Mouse (Mus musculus) MEL-GATA-1-ER (cell line): Measurements from ENCODE around the gene Tln1.
A peak's percentile ranks its signal among the peaks of the same experiment; 100 is the strongest.
"Not testable (repeated sequence)": the region's sequence is repeated elsewhere in the genome, so short reads cannot be mapped to it uniquely, and the experiment has no call there.

Experiments used
- DNase-seq: peaks from one replicate; pipeline ENCODE4 v3.0.0-alpha.2; 2012; ENCODE audit warnings: low read depth; ENCODE audit errors: extremely low read depth

Tln1 gene

DNA sequence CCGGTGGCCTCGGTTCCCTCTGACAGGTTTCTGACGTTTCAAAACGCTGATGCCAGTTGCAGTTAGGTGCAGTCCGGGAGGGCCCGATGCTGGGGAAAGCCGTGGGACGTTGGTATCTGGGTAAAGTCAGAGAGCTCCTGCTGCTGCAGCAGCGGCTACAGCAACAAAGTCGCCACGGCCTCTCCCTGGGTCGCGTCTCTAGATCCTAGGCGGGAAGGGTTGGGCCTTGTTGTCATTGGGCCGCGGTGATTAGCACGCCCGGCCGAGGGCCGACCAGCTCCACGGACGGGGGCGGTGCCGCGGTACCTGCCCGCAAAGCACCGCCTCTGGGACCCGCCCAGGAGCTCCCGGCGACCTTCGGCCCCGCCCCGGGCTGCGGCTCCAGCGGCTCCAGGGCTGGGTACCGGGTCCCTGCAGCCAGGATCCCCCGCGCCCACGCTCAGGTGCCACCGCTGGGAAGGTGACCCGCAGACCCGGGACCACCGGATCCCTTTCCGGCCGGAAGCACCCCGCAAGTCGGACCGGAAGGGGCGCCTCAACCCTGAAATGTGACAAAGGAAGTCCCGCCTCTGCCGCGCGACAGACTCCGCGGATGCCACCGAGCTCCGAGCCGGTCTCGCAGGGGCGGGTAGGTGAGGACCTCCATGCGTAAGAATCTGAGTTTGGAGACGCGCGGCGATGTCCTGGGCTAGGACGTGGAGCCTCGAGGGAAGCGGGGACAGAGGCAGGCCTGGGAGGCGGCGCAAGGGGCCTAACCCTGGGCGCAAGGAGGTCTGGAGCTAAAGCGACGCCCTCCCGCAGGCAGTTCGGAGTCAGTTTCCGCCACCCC, 16.1 kb upstream of the Tln1 start, which contains the start of the genes Rgp1 and Gba2:
Rgp1 (plus strand) TSS at position 340 of the 829 bp plus-strand sequence.
Gba2 (minus strand) TSS at position 498 of the 829 bp plus-strand sequence.
- peak; percentile 77 for DNase-seq

- peak; percentile 51 for DNase-seq
Measured at GRCm38 (mm10) chr4:43577237-43577881, 14.9 kb upstream of the Tln1 start.

GRCm38 (mm10) chr4:43575356-43575755, 12.9 kb upstream of the Tln1 start:
- DNase-seq, result no peak

DNA sequence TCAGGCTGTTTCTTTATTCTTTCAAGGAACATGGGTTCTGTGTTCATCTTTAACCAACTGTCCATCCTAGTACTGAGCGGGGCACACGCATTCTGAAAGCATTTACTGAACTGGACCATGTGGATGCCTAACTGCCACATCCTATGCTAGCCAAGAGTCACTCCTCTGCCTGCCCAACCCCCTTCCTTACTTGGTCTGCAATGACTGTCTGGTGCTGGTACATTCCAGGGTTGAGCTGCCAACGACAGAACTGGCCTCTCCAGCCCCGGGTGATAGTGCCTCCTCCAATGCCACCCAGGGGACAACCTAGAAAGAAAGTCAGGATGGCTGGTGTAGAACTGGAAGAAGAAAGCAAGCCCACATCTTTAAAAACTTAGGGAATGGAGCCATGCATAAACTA, 11.1 kb upstream of the Tln1 start:
- DNase-seq, result no peak

DNA sequence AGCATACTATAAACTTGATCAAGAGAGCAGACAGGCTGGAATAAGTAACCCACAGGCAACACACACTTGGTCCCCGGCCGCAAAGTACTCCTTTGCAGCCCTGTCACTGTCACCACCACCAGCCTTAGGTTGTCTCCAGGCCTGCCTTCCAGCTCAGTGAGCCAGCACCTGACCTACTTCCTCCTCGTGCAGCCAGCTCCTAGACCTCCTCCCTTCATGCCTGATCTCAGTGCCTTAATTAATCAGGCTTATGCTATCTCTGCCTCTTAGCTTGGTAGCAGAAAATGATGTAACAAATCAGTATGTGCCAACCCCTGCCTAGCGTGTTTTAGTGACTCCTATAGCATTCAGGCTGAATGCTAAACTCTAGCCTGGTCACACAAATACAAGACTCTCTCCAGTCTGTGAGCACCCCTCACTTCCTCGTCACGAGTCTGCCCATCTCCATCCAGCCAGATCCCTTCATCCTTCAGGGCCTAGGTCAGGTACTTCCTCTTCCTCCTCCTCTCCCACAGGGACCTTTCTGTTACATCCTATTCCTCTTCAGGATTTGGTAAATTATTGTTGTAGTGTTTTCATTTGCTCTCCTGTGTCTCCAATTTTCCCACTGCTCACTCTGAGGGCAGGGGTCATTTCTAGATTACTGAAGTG, 9.0 kb upstream of the Tln1 start:
- no peak for DNase-seq

DNA sequence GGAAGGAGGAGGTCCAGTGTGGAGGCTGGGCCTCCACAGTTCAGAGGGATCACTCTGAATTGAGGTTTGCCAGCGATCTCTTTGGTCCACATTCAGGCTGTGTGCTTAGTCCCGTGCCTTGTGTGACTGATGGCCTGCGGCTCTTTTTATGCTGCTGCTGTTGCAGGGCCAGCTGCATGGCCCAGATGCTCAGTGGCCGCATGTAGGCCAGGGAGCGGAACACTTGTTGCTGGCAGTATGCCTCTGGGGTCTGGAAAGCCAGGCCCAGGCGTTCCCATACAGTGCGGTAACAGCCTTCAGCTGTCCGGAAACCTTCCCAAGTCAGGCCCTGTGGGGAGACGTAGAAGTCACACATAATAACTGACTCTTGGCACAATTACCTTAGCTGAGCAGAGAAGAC, 4.6 kb upstream of the Tln1 start:
- no peak for DNase-seq

- DNase-seq, result no peak
Measured at GRCm38 (mm10) chr4:43564231-43564630, 1.7 kb upstream of the Tln1 start.

- DNase-seq, result no peak
Measured at GRCm38 (mm10) chr4:43563601-43563875, 1.0 kb upstream of the Tln1 start.

- no peak for DNase-seq
Measured at GRCm38 (mm10) chr4:43562769-43563600, 494 bp upstream of the Tln1 start.

DNA sequence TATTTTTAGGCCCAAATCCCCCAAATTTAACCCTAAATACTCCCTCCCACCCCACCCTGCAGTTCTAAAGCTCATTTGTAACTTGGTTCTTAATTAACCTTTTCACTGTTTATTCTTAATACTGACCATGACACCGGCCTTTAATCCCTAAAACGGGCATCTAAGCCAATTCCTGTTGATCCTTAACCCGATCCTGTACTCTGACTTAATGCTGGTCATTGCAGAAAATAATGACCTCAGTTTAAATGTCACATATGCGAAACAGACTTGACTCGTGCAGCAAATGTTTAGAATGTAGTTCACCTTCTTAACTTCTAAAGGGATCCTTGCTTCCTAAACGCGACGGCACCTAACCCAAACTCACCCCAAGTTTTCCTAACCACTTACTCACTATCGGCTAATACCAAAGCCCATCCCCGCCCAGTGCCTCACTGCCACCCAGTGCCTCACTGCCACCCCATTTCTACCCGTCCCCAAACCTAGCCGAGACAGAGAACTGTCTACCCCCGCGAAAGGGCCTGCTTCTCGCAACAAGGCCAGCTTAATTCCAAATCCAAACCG, 975 bp downstream of the Tln1 start:
- DNase-seq, result peak; percentile 36

DNA sequence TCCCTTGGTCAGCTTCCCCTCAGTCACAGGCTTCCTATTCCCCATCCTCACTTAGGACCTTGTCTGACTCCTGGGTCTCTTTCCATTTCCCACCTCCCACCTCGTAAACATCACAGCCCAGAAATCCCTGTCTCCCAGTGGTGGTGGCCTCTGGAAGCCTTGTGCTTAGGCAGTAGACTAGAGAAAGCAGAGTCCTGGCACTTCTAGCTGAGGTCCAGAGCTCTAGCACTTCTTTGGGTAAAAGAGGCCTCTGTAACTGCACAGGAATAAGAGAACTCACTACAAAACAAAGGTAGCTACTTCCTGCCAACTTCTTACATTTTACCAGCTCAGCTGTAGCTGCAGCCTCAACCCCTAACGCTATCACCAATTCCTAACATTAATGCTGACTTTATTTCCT, 1.5 kb downstream of the Tln1 start:
- no peak for DNase-seq

DNA sequence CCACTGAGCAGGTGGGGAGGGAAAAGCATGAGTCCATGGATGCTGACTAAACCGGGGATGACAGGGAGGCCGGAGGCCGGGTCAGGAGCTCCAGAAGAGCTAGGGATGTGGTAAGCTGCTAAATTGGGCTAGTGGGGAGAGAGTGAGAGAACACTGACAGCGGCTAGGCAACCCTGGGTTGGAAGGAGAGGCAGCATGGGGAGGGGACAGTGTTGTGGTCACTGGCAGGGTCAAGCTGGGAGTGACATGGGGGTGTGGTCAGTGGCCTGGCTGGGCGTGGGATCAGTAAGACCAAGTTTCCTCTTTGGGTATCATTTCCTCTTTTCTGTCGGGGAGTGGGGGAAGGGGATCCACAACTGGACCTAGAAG, 2.3 kb downstream of the Tln1 start:
- DNase-seq, result no peak

- DNase-seq, result peak; percentile 74
Measured at GRCm38 (mm10) chr4:43559519-43560242, 2.8 kb downstream of the Tln1 start.

DNA sequence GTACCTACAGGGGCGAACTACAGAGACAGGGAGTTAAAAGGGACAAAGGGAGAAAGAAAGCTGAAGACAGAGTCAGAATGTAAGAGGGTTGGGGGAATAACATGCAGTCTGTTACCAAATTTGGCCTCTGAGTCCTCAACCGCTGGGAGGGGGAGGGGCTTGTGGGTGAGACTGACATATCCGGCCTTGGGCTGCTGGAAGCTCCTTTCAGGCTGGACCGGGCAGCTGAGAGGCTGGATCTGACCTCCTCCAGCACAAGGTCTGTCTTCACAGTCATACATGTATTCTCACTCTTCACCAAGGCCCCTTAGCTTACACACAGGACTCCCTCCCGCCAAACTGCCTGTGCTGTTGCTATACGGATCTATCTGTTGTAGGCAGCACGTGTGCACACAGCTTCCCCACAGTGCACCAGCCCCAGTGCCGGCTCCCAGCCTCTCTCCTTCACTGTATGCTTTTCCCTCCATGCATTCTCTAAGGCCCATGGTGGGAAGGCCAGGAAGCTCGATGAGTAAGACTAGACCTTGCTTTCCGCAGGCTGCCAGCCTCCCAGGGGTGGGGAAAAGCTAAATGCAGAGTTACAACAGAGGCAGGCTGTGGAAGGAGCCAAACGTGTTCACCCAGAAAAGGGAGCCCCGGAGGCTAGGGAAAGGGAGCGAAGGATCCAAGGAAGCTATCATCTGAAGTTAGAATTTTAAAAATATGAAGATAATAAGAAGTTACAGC, 3.7 kb downstream of the Tln1 start:
- peak; percentile 53 for DNase-seq

- DNase-seq, result peak; percentile 69
Measured at GRCm38 (mm10) chr4:43558028-43558630, 4.4 kb downstream of the Tln1 start.

DNA sequence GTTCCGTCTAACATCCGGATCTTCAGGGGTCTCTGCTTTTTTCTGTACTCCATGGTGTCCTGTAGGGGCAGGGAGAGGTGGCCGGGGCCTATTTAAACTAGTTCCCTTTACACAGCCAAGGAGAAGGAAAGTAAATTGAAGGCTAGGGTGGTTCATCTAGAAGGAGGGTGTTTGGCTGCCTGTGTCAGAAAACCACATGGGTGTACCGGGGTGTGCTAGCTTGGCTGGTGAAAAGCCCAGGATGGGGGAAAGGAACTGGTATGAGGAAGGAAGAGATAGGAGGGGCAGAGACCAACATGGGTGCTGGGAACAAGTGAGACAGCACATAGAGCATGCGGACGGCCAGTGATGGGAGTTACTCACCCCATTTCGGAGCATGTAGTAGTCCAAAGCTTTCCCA, 6.6 kb downstream of the Tln1 start:
- peak; percentile 52 for DNase-seq

DNA sequence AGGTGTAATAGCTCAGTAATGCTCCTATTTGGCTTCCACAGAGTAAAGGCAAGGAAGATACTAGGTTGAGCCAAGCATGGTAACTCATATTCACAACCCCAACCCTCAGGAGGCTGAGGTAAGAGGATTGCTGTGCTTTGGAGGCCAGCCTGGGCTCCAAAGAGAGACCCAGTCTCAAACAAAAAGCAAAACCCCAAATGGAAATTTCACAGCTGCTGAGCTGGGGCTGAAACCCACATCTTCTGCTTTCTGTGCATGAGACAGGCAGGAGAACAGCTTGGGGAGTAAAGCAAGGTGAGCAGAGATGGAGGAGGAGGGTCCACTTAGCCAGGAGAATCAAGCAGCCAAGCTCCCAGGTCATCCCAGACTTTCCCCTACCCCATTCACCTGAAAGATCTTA, 8.6 kb downstream of the Tln1 start:
- DNase-seq, result no peak

- DNase-seq, result no peak
Measured at GRCm38 (mm10) chr4:43552437-43552836, 10.1 kb downstream of the Tln1 start.

DNA sequence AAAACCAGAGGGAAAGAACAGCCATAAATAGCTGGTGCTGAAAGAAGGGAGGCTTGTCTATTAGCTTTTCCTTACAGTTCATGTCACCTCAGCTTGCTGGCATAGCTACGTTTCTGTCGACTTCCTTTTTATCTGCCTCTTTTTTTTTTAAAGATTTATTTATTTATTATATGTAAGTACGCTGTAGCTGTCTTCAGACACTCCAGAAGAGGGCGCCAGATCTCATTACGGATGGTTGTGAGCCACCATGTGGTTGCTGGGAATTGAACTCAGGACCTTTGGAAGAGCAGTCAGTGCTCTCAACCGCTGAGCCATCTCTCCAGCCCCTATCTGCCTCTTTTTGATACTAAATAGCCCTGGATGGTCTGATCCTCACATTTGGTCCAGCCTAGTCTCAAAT, 10.6 kb downstream of the Tln1 start:
- DNase-seq, result not testable (repeated sequence)

DNA sequence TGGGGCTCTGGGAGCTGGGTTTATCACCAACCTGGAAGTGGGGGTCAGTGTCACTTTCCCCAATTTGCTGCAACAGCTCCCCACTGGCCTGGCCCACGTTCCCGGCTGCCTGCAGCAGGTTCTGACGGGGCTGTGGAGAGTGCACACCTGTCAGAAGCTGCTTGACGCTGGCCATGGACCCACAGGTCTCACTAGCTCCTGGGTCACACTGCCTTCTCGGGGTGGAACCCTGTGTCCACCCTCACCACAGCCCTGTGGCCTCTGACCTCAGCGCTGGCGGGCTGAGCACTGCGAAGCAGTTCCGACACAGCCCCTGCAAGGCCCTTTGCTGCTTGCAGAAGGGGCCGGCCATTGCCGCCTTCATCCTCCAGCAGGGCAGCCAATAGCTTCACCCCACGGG, 13.4 kb downstream of the Tln1 start:
- no peak for DNase-seq
